Mouse (Mus musculus) megakaryocyte, embryonic 14.5 days (primary cell): ENCODE data around the gene Zfp628.

Experiments
- FLI1 ChIP-seq: IDR thresholded peaks from 2 replicates; pipeline ENCODE4 v1.6.1; 2012; ENCODE audit warnings: low read length, inconsistent platforms, mixed read lengths
- GATA1 ChIP-seq: IDR thresholded peaks from 3 replicates; pipeline ENCODE4 v1.6.1; 2012; ENCODE audit warnings: mixed read lengths, low read length, inconsistent platforms, borderline replicate concordance

- no peak for TF ChIP-seq GATA1
- TF ChIP-seq FLI1: no peak
These were observed 5.0 kb downstream of the Zfp628 start for GRCm38 (mm10) chr7:4919971-4920370.
